Mouse (Mus musculus) cerebellum, adult 9-11 months (tissue): ENCODE data around the gene Cox7b2.
A peak's percentile ranks its signal among the peaks of the same experiment; 100 is the strongest.
"Not testable (repeated sequence)": the region's sequence is repeated elsewhere in the genome, so short reads cannot be mapped to it uniquely, and the experiment has no call there.

Source experiments
- DNase-seq: peaks from one replicate; pipeline ENCODE4 v3.0.0; 2022

The Cox7b2 gene

DNA sequence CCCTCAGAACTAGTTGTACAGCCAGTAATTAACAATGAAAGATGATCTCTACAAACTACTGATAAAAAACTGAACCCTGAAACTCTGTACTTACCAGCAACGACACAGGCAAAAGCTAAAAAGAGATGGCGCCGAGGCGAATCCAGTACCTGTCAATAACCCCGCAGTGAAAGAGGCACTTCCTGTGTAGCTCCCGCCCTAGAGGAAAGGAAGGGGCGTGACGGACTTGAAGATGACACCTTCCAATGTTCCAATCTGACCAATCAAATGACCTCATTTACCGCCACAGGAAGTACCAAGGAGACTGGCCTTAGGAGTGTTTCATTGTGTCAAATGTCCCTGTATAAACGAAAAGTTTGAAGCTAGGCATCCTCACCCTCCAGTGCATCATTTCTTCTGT, at the start of gene Cox7b2:
Cox7b2 (minus strand) TSS at position 127 of the 400 bp plus-strand sequence.
- DNase-seq = no peak

DNA sequence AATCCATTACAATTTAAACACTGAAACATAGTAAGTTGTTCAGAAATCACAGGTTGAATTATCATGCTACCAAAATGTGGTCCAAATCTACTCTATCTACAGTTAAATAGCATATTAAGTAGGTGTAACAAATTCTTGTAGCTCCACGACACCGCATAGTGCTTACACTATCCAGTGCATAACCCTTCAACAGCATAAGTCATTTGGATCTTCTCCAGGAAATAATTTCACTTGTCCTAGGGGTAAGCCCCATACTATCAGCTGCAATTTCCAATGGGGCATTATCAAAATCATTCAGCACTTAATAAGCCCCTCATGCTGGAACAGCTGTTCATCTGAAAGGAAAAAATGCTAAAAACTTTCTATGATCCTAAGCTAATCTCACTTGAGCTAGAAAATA, 47.3 kb upstream of the Cox7b2 start:
- no peak for DNase-seq

DNA sequence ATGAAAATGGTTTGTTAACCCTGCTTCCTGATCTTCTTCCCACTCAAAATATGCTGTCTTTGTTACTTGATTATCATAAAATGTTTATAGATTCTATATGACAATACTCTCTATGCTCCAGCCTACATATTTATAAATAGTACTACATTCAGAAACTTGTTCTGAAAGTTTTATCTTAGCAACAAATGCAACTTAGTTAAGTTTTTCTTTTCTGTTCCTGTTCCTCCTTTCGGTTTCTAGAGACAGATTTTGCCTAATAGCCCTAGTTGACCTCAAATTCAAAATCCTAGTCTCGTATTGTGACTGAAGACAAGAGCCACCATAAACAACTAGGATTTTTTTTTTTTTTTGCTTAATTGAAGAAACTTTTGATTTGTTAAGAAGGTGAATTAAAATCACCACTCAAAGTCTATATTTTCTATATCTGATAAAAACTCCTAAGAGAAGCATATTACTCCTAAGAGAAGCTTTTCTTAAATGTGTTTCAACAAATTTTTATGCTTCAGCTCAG, 45.8 kb upstream of the Cox7b2 start:
- no peak for DNase-seq

DNA sequence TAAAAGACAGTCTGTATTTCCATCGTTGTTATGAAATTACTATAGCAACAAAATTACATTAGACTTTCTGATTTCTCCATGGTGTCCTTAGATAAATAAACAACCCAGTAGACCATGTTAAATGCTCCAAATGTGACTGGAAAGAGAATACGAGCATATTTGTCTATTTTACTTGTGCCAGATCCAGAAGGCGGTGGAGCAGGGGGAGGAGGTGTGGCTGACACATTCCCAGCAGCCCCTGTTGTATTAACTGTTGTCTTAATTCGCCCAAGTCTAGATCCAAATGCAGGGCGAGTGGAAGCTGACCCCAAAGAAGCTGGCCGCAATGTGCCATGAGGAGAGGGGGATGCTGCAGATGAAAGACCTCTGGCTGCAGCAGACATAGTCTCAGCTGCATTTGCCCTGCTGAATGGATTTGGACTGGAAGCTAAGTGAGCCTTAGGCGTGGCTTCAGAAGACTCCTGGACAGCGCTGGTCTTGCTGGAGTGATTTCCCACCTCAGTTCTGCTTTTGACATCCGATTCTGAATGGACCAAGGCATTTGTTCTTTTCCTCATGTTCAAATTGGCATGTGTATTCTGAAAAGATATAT, 23.7 kb upstream of the Cox7b2 start:
- DNase-seq = no peak

DNA sequence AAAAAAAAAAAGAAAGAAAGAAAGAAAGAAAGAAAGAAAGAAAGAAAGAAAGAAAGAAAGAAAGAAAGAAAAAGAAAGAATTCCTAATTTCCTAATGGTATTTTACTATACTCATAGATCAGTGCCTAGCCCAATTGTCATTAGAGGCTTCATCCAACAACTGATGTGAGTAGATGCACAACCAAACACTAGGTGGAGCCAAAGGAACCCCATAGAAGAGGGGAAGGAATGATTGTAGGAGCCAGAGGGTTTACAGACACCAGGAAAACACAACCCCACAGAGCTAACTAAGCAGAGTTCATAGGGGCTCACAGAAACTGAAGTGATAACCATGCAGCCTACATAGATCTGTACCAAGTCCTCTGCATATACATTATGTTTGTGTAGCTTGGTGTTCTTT, 2.5 kb downstream of the Cox7b2 start:
- DNase-seq = peak; percentile 2

- not testable (repeated sequence) for DNase-seq
Observed at GRCm38 (mm10) chr5:71525486-71525885, 22.5 kb downstream of the Cox7b2 start.

GRCm38 (mm10) chr5:71502058-71502678, 45.8 kb downstream of the Cox7b2 start:
- DNase-seq = peak; percentile 24

DNA sequence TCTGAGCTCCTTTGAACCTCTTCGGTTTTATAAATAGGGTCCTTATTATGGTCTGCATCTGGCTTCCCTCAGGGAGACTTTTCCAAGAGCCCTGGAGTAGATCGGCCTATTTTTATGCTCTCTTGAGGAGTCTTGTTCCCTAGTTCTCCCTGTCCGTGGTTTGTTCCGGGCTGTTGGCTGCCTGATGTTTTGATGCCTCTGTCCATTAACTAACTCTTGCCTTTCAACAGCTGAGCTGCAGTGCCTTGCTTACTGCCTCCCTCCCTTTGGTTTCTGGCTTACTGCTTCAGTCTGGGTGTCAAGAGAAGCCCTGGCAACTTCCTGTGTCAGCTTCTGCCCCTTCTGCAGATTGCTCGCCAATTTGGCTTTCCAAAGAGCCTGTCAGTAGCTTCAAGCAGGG, 52.4 kb downstream of the Cox7b2 start:
- peak; percentile 21 for DNase-seq

- no peak for DNase-seq
Observed at GRCm38 (mm10) chr5:71456957-71457356, 91.0 kb downstream of the Cox7b2 start.

DNA sequence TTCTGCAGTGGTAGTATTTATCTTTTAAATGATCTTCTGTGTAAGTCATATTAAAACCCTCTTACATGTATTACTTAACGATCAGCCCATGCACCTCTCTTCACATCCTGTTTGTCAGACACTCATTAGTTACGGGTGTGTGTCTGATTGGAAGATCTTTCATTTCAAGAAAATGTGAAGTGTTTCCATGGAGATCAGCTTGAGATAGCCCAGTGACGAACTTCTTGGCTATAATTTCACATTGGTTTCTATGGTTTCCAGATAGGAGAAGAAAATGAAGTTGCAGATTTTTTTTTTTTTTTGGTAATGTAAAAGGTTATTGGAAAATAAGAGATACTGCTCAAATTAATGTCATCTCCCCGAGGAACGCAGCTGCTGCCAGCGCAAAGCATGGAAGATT, 107.8 kb downstream of the Cox7b2 start:
- DNase-seq = no peak
